Mouse (Mus musculus): Measurements from ENCODE around the gene 2310022B05Rik.

GRCm38 (mm10) chr8:124668798-124669197 is 5.6 kb upstream of the 2310022B05Rik start:
- TF ChIP-seq POLR2A (IDR thresholded peaks at IDR 0.05; ENCODE audit: borderline replicate concordance, low read depth, low read length) (no peak), CTCF (IDR thresholded peaks at IDR 0.05; ENCODE audit: low read depth, low read length) (no peak)
